Mouse (Mus musculus) cerebellum, adult 2 months (tissue): ENCODE measurements around the gene Clmn. TPM values are rescaled to one million over a fixed set of nuclear protein-coding genes. Genes with fewer than 3 reads are reported as not detected.
A peak's percentile ranks its signal among the peaks of the same experiment; 100 is the strongest.

Source experiments
- DNase-seq, 2 experiments: peaks; one replicate each; pipeline ENCODE4 v3.0.0; 2021
- H3K27ac ChIP-seq: fragments of 200-500 bp; 2 replicates; pipeline ENCODE4 v1.5.1; 2012; ENCODE audit warnings: low read length, control low read depth, inconsistent platforms; ENCODE audit not compliant: insufficient read depth
- H3K27me3 ChIP-seq: fragments of 200-500 bp; 2 replicates; pipeline ENCODE4 v1.6.1; 2012; ENCODE audit warnings: inconsistent platforms, mild to moderate bottlenecking, low read length, moderate library complexity; ENCODE audit not compliant: control insufficient read depth, insufficient read depth
- H3K4me1 ChIP-seq: fragments of 200-500 bp; 2 replicates; pipeline ENCODE4 v1.6.1; 2011; ENCODE audit warnings: low read length; ENCODE audit not compliant: control insufficient read depth, insufficient read depth
- H3K4me3 ChIP-seq: fragments of 200-500 bp; replicated peaks from 2 replicates; pipeline ENCODE3; 2011; ENCODE audit warnings: mild to moderate bottlenecking, low read depth, low read length, control low read depth; ENCODE audit not compliant: insufficient read depth
- CTCF ChIP-seq: fragments of 200-500 bp; IDR thresholded peaks from 2 replicates; pipeline ENCODE4 v1.5.1; 2011; ENCODE audit warnings: low read depth, mild to moderate bottlenecking, control low read depth, low read length, moderate library complexity, borderline replicate concordance; ENCODE audit not compliant: insufficient read depth
- POLR2A ChIP-seq: fragments of 200-500 bp; IDR thresholded peaks from 2 replicates; pipeline ENCODE4 v1.6.1; 2011; ENCODE audit warnings: low read length, control low read depth, borderline replicate concordance; ENCODE audit not compliant: insufficient read depth
- WGBS: fragments of 180-500 bp; shearing (Covaris S2); methylation state at CpG from one replicate; pipeline ENCODE4 v1.1.7; 2018; 5-methylcytosine and 5-hydroxymethylcytosine counted together
- polyA plus RNA-seq: library from polyadenylated mRNA; depleted of rRNA; stranded (reverse); fragments of >200 nt; gene quantifications from 2 replicates; pipeline ENCODE4 v1.2.3, GENCODE M21; 2012

Gene Clmn
- polyA plus RNA-seq, 1 experiment: 30.6 TPM

DNA sequence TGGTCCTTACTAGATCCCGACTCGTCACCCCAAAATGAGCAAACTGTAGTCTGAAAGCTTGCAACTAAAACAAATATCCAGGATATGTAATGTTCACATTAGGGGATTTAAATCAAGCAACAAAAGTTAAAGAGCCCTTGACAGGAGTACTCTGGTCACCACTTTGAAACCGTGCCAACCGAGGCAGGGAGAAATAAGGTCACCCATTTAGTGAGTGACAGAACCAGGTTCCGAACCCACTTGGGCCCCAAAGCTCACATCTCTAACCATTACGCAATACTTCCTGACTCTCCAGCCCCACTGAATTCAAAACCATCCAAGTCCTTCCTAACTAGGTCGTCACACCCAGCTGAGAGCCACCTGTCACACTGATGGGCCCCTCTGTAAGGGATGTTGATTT lies 46.8 kb downstream of the Clmn start:
- H3K27me3 ChIP-seq: no peaks in the 10 kb centered on the region
- 67% methylated on average over 7 of the region's 7 CpGs for WGBS
- H3K4me1 ChIP-seq: peaks cover 15% of the 10 kb centered on the region
- H3K4me3 ChIP-seq: no peak overlapping the region
- no peak overlapping the region for H3K27ac ChIP-seq
- no peak for DNase-seq
- TF ChIP-seq CTCF (no peak), POLR2A (no peak)

DNA sequence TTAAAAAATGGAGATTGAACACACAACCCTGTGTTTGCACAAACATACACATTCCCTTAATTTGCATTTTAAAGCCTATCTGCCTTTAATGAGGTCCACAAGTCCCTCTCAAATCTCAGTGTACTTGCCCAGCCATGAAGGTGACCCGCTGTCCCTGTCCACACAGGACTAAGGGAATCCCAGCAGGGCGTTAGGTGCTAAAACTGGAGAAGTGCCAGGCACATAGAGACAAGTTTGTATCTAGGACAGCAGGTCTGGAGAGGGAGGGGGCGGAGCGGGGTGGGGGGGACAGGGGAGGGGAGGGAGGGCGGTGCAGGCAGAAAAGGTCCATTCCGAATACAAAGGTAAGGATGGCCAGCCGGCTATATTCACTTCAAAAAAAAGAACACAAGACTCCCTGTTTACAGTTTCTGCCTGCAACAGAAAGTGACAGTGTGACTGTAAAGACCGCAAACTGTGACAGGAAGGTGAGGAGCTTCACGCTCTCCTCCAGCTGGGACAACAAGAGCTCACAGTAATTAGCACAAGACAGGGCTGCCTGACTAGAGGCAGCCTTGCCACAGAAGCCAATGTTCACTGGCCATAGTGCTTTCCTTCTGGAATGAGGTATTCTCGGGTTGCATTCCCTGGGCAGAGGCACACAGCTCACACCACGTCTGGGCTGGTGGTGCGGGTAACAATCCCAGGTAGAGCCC lies 47.6 kb downstream of the Clmn start:
- TF ChIP-seq CTCF (no peak), POLR2A (no peak)
- WGBS: 71% methylated on average over 12 of the region's 12 CpGs
- H3K27me3 ChIP-seq: no peaks in the 10 kb centered on the region
- H3K4me3 ChIP-seq: no peak overlapping the region
- peaks cover 15% of the 10 kb centered on the region for H3K4me1 ChIP-seq
- DNase-seq: no peak
- H3K27ac ChIP-seq: no peak overlapping the region

DNA sequence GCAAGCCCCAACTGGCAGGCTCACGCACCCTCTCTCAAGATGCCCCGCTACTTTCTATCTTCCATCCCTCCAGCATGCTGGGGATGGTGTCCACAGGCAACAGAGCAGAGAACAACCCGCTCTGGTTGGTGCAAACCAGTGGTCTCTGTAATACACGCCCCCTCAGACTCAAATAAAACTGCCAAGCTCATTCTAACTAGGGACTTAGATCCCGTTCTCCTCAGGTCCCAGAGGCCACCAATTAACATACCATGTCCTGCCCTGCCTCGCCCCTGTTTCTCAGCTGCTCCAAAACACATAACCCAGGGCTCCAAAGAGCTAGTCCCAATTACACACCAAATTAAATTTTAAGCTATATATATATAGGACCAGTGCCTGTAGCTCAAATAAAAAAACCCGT lies 50.6 kb downstream of the Clmn start:
- 92% methylated on average over 7 of the region's 7 CpGs for WGBS

DNA sequence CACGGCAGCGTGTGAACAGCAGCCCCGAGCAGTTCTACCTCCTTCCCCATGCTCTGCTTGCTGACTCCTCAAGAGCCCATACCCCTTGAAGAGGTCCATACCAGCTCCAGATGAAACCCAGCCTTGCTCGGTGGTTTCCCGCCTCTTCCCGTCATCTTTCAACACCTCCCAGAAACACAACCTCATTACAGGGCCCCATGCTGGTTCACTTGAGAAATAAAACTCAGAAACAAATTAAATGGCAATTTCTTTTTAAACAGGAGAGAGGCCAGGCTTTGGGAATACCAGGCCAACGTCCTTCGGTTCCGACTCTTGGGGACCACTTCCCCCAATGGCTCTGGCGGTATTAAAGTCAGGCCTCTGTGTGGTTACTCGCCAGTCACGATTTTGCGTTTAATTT lies 51.1 kb downstream of the Clmn start:
- DNase-seq: no peak
- WGBS: 97% methylated on average over 13 of the region's 13 CpGs
- H3K4me3 ChIP-seq: no peak overlapping the region
- H3K27me3 ChIP-seq: no peaks in the 10 kb centered on the region
- peaks cover 15% of the 10 kb centered on the region for H3K4me1 ChIP-seq
- H3K27ac ChIP-seq: no peak overlapping the region
- TF ChIP-seq POLR2A (no peak), CTCF (no peak)

More for the DNA sequence above, 50.6 kb downstream of the Clmn start:
- DNase-seq: no peak
- Histone ChIP-seq H3K27me3 (no peaks in the 10 kb centered on the region), H3K27ac (no peak overlapping the region), H3K4me3 (no peak overlapping the region), H3K4me1 (peaks cover 15% of the 10 kb centered on the region)
- no peak for TF ChIP-seq CTCF
- no peak for TF ChIP-seq POLR2A

DNA sequence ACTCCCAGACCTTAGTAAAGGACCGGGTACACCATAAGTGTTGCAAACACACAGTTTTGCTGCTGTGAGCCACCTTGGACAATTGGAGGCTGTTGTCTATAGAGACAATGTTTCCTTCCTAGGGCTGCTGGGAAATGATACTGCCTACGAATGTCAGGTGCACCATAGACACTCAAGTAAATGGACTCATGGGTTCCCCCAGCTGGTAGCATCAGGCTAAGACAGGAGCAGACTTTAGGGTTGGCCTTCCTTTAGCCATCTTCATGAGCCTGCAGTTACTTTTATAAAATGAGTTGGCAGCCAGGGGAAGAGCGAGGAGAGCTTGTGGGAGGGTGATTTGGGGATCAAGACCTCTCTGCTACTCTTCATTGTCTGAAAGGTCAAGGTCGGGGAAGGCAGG lies 52.2 kb downstream of the Clmn start:
- peak; percentile 37; the same call in 1 of the 2 replicates for TF ChIP-seq CTCF
- no peak for TF ChIP-seq POLR2A
- Histone ChIP-seq H3K4me3 (no peak overlapping the region), H3K27me3 (no peaks in the 10 kb centered on the region), H3K4me1 (peaks cover 8% of the 10 kb centered on the region; the same call in 1 of the 2 replicates), H3K27ac (no peak overlapping the region)
- WGBS: 73% methylated on average over 4 of the region's 4 CpGs
- no peak for DNase-seq

DNA sequence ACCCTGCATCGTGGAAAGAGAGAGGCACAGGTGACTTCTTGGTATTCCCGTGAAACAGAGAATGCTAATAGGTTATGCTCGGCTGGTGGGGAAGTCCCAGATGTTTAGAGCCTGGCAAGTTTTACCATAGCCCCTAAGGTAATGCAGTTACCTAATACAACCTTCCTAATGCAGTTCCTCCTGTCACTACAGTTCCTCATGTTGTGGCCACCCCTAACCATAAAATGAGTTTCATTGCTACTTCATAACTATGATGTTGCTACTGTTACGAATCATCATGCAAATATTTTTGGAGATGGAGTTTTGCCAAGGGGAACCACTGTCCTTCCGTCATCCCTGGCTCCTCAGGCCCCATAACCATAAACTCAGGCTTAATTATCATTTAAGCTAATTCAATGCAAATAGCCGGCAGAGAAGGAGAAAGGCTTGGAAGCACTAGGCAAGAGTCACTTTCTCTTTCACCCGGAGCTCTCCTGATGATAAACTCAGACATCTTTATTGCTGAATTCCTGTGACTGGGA lies 53.9 kb downstream of the Clmn start:
- WGBS: 77% methylated on average over 7 of the region's 7 CpGs
- TF ChIP-seq CTCF (no peak), POLR2A (no peak)

DNA sequence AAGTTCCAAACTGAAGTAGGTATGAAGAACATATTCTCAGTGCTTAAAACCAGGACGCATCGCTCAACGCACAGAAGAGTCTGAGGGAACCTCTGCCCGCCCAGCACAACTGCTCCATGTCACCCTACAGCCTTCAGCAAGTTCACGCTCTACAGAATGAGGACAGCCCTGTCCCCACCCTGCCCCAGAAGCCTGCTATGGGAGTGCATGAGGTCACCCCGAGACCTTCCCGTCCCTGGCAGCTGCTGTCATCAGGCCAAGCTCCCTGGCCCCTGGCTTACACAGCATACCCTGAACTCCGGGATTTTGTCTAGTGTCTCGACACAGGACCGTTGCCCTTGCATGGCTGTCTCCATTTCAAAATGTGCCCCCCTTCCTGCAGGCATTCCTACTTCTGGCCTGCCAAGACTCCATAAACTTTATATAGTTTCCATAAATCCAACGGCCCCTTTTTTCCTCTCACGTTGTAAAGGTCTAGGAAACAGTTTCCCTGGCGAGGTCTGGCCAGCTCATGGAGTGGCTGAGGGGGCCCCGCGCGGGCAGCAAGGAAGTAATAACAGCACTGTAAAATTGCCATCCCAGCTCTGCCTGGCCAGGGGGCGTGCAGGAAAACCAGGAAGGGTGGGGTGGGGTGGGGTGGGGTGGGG lies 56.3 kb downstream of the Clmn start:
- 75% methylated on average over 17 of the region's 17 CpGs for WGBS
- no peaks in the 10 kb centered on the region for H3K27me3 ChIP-seq
- no peak for DNase-seq
- H3K4me1 ChIP-seq: no peaks in the 10 kb centered on the region
- no peak for TF ChIP-seq CTCF
- TF ChIP-seq POLR2A: no peak
- no peak overlapping the region for H3K27ac ChIP-seq
- H3K4me3 ChIP-seq: no peak overlapping the region

More for the DNA sequence above, 53.9 kb downstream of the Clmn start:
- no peak for DNase-seq
- Histone ChIP-seq H3K27me3 (no peaks in the 10 kb centered on the region), H3K27ac (no peak overlapping the region), H3K4me3 (no peak overlapping the region), H3K4me1 (no peaks in the 10 kb centered on the region)
